Mouse (Mus musculus) heart, adult 8-10 months (tissue): ENCODE measurements around the gene Pip5kl1. TPM values are rescaled to one million over a fixed set of nuclear protein-coding genes. Genes with fewer than 3 reads are reported as not detected.

Experiments used
- DNase-seq: peaks from one replicate; pipeline ENCODE4 v3.0.0; 2022; ENCODE audit warnings: low spot score
- total RNA-seq, 4 experiments: library from RNA; stranded (reverse); gene quantifications; 2 replicates each; pipeline ENCODE4 v1.2.4; 2022

Gene Pip5kl1
- total RNA-seq, 4 experiments from 2014 or later: 0.34 TPM; not detected in 3

- DNase-seq: peak; percentile 63
Observed at GRCm38 (mm10) chr2:32547964-32548739, 26.4 kb upstream of the Pip5kl1 start.

DNA sequence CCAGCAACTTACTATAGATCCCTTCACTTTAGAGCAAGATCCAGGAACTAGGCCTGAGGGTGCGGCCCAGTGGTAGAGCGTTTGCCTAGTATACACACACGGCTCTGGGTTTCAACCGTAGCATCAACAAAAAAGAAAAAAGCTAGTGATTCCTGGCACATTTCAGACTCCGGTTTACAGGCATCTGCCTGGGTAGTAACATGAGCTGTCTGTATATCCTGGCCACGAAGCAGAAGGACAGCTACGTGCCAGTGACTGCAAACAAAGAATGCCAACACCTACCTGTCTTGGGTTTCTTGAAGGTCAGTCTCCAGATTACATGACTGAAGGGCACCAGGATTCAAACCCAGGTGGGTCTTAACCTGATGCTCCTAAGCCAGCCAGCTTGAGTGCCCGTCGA lies 25.4 kb upstream of the Pip5kl1 start:
- DNase-seq: no peak

DNA sequence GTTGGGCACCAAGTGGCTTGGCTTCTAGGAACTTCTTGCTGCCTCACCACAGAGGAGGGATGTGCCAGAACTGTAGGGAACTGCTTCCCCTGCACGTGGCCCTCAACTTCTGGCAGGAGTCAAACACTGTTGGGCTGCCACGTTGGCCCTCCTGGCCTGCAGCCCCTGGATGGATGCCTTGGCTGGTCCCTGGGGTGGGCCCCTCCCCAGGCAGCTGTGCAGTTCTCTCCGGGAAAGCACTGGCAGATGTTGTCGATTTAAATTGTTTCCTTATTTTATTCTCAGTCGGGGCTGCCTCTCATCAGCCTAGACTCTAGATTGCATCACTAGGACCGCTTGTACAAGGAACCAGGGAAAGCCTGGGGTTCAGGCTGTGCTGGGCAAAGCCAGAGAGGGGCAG lies 24.8 kb upstream of the Pip5kl1 start:
- DNase-seq: peak; percentile 77

GRCm38 (mm10) chr2:32551236-32551635 lies 23.4 kb upstream of the Pip5kl1 start:
- DNase-seq: no peak

DNA sequence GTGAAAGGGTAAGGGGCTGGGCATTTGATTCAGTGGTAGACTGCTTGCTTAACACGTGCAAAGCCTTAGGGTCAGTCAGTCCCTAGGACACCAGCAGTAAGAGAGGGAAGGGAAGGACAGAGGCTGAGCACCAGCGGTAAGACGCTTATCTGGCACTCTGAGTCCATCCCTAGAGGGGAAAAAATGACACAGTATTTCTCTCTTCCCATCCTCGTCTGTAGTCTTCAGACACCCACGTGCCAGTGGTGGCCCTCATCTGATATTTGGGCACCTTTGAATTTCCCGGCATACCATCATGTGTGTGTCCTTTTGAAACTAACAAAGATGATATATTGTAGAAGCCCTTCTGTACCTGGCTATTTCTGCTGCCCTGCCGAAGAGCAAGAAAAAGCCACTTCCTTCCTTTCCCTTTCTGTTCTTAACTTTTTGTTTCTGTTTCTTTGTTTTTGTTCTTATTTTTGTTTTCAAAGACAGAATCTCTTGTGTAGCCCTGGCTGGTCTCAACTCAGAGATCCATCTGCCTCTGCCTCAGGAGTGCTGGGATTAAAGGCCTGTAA lies 20.9 kb upstream of the Pip5kl1 start:
- DNase-seq: no peak

GRCm38 (mm10) chr2:32555484-32555883 lies 19.1 kb upstream of the Pip5kl1 start:
- no peak for DNase-seq

GRCm38 (mm10) chr2:32556019-32556418 lies 18.6 kb upstream of the Pip5kl1 start:
- no peak for DNase-seq

DNA sequence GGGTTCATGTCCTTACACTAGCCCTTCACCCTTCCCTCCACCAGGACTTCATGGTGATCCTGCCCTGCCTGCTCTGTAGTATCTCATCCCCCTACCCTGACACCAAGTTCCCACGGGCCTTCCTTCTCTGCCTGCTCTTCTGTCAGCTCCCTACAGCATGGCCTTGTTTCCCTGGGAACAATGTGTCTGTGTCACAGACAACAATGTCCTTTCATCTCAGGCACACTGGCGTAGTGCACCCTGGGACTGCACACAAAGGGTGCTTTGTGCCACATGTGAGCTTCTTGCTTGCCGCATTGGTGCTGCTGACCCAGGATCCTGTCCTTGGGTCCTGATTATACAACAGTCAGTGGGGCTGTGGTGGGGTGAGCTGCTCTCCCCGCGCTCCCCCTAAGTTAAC lies 15.0 kb upstream of the Pip5kl1 start:
- no peak for DNase-seq

DNA sequence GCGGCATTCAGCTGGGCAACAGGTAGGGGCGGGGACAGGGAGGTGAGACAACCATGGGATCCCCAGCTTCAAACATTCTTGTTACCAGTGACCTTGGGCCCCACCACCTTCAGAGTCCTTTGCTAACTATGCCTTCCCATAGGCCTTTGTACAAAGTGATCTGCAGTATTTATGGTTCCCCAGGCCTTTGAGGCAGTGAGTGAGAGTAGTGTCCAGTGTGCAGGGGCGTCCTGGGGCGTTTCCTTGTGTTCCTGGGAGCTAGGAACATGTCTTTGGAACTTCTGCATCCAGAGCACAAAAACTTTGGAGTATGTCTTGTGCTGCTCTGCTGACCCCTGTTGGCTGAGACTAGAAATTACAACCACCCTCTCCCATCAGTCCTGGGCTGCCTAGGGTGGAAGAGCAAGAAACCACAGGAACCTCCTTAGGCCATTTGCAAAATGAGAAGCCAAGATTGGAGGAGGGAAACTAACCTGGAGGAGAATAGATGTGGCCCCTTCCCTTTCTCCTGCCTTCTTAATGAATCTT lies 8.0 kb upstream of the Pip5kl1 start:
- peak; percentile 78 for DNase-seq

- no peak for DNase-seq
Observed at GRCm38 (mm10) chr2:32568149-32568548, 6.4 kb upstream of the Pip5kl1 start.

DNA sequence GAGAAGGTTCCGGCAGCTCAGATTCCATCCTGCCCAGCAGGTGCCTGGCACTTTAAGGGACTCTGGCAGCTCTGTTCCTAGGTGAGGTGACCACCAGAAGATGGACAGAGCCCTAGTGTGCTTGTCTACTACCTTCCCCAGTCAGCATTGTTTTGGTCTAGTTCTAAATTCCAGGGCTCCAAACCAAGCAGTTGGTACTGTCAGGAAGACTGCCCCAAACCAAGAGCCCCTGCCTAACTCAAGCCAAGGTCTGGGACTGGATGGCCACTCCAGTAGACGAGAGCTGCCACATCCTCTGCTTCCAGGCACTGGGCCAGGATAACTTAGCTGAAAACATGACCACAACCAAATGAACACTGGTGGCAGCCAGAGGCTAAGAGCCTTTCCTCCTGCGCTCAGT lies 5.7 kb upstream of the Pip5kl1 start:
- DNase-seq: no peak

GRCm38 (mm10) chr2:32570698-32571494 lies 3.7 kb upstream of the Pip5kl1 start, which contains the start of gene Dpm2:
TSS of gene Dpm2 (plus strand) at chr2:32570858.
- DNase-seq: peak; percentile 94

GRCm38 (mm10) chr2:32572196-32572595 lies 2.4 kb upstream of the Pip5kl1 start:
- no peak for DNase-seq

DNA sequence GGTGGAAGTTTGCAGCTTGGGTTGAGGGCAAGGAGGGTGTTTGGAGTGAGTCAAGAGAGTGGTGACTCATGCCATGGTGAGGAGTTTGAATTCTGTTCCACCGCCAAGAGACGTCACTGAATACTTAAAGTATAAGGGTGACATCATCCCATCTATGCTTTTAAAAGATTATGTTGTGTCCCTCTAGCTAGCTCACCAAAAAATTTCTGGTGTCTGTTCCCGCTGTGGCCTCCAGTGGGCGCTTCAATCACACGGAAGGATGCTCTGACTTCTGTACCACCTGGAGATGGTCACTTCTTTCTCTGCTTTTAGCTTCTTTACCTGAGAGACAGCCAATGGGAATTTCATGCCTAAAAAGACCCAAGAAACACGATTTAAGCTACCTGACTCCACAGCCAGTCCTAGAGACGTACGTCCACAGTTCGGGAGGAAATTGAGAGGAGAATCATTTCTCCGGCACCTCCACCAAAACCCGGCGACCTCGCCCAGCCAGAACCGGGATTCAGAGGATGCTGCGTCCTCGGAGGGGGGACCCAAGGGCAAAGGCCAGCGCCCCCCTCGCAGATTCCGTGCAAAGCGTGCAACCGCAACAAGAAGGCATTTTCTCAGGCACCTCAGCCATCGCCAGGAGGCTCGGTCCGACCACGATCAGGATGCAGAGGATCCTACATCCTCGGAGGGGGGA lies 446 bp downstream of the Pip5kl1 start:
- no peak for DNase-seq

DNA sequence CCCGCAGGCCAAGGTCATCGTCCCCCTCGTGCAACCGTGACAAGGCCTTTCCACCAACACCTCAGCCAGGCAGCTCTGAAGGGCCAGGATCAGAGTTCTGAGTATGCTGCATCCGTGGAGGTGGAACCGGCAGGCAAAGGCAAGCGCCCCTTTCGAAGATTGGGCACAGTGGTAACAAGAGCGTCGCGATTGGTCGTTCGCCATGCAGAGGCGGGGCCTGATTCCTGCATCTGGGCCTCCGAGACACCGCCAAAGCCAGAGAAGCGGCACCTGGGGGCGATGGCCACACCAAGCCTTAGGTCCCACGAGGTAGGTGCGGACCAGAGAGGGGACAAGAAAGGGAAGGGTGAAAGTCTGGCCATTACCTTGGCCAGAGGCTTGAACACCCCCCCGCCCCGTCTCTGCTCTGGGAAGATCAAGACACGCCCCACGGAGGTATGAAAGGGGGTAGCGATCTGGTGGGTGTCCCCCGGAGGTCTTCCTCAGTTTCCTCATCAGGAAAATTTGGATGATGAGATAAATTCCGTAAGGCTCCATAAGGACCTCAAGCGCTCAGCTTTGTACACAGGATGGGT lies 1.1 kb downstream of the Pip5kl1 start, which contains the start of gene 9430097D07Rik:
Gene 9430097D07Rik, minus strand, starts transcription at position 99 of the 575 bp plus-strand sequence.
- DNase-seq: no peak

DNA sequence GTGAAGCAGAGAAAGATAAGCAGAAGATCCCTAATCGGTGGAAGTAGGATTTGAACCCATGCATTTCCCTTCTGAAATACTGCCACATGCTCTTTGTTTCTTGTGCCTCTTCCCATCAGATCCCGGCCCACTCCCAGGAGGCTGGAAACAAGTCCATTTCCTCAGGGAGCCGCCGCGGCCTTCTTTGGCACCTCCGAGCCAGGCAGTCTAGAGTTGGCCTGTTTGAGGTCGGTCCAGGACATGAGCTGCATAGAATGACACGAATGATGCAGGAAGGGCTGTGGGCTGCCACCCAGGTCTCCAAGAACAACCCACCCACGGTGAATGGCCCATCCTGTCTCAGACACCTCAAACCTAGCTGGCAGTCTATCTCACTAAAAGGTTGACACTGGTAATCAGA lies 1.9 kb downstream of the Pip5kl1 start:
- no peak for DNase-seq

DNA sequence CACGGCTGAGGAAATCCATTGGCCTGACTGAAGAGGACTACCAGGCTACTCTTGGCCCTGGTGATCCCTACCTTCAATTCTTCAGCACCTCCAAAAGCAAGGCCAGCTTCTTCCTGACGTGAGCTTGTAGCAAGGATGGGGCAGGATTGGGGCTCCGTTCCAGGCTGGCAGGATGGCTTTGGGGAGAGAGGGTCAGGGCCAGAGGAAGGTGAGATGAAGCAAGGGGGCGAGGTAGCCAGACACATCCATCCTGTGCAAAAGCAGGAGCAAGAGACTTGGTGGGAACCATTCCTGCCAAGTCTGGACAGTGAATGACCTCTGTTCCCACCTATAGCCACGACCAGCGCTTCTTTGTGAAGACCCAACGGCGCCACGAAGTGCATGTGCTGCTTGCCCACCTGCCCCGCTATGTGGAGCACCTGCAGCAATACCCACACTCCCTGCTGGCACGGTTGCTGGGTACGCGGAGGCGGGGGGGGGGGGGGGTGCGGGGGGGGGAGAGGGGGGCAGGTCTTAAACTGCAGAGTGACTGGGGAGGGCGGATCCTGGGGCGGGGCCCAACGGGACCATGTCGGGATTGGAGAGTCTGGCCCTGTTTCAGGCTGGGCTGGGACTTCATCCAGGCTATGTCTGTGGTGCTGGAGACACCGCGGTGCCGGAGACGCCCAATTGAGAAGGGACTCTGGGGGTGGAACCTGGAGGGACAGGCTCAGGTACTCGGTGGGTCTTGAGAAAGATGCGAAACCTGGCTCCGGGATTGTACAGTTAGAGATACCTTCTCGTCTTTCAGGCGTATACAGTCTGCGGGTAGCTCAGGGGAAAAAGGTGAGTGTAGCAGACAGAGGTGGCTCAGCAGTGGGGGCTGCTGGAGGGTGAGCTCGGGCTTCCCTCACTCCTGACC lies 3.8 kb downstream of the Pip5kl1 start:
- DNase-seq: no peak

DNA sequence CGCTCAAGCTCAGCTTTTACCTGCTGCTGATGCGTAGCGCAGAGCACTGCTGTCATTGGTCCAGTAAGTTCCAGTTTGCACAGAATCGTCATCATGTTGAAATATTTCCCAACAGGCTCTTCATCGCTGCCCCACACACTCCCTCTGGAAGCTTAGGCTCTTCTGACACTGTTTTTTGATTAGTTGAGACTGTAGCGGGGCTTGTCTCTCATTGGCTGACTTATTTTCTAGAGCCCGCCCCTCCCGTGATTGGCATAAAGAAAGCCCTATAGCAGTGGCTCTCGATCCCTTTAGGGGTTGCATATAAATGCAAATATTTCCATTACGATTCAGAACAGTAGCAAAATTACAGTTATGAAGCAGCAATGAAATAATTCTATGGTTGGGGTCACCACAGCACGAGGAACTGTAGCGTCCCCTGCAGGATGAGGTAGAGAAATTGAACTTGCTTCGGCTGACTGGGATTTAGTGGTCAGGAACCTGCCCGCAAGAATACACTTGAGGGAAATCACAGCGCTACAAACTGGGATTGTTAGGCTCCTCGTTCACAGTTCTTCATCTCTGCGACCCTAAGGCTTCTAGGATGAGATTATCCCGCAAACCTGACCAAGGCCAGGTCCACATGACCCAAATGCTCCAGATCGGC lies 7.0 kb downstream of the Pip5kl1 start:
- no peak for DNase-seq
